Mouse (Mus musculus): Measurements from ENCODE around the gene Akt1s1. TPM values are rescaled to one million over a fixed set of nuclear protein-coding genes. Genes with fewer than 3 reads are reported as not detected.

The Akt1s1 gene
- polyA plus RNA-seq, 1 experiment from 2014 or later: 70.8 TPM

- no peak for TF ChIP-seq CTCF (IDR thresholded peaks at IDR 0.05; ENCODE audit: low read depth)
- TF ChIP-seq EP300 (optimal IDR thresholded peaks at IDR 0.05): no peak
- peak; percentile 62 for DNase-seq (ENCODE audit: low spot score)
- H3K36me3 ChIP-seq (ENCODE audit: control insufficient read depth, insufficient read depth, low read length): peaks cover 19% of the 10 kb centered on the region
- H3K27me3 ChIP-seq (ENCODE audit: control insufficient read depth, insufficient read depth, low read length): no peaks in the 10 kb centered on the region
- no peaks in the 10 kb centered on the region for H3K9me3 ChIP-seq (ENCODE audit: control insufficient read depth, low read length)
- no peak overlapping the region; the same call in 1 of the 2 replicates for H3K27ac ChIP-seq (replicated peaks)
- H3K9ac ChIP-seq (ENCODE audit: low read length): peak overlapping the region; percentile 53
- peak; percentile 47 for ATAC-seq (ENCODE audit: low FRiP score, low TSS enrichment)
- peak overlapping the region; percentile 20 for H3K4me3 ChIP-seq (ENCODE audit: low read depth, low read length)
- WGBS: 3% methylated on average over 57 of the region's 58 CpGs
- peak overlapping the region; percentile 57 for H3K4me2 ChIP-seq (replicated peaks; ENCODE audit: low read depth)
- peaks cover 7% of the 10 kb centered on the region; the same call in 1 of the 2 replicates for H3K4me1 ChIP-seq (replicated peaks; ENCODE audit: control insufficient read depth, insufficient read depth)
Measured at GRCm38 (mm10) chr7:44839491-44840191, 9.2 kb upstream of the Akt1s1 start.

- DNase-seq (ENCODE audit: low spot score) (no peak), ATAC-seq (ENCODE audit: low FRiP score, low TSS enrichment) (no peak)
- WGBS: 60% methylated on average over 14 of the region's 14 CpGs
- TF ChIP-seq EP300 (optimal IDR thresholded peaks at IDR 0.05) (no peak), CTCF (IDR thresholded peaks at IDR 0.05; ENCODE audit: low read depth) (no peak)
- no peak overlapping the region for H3K4me2 ChIP-seq (replicated peaks; ENCODE audit: low read depth)
- H3K4me3 ChIP-seq (ENCODE audit: low read depth, low read length): no peak overlapping the region
- no peaks in the 10 kb centered on the region for H3K27me3 ChIP-seq (ENCODE audit: control insufficient read depth, insufficient read depth, low read length)
- no peak overlapping the region for H3K27ac ChIP-seq (replicated peaks)
- no peak overlapping the region for H3K9ac ChIP-seq (ENCODE audit: low read length)
- peaks cover 27% of the 10 kb centered on the region for H3K36me3 ChIP-seq (ENCODE audit: control insufficient read depth, insufficient read depth, low read length)
- no peaks in the 10 kb centered on the region for H3K9me3 ChIP-seq (ENCODE audit: control insufficient read depth, low read length)
- peaks cover 7% of the 10 kb centered on the region; the same call in 1 of the 2 replicates for H3K4me1 ChIP-seq (replicated peaks; ENCODE audit: control insufficient read depth, insufficient read depth)
Measured at GRCm38 (mm10) chr7:44840426-44840825, 8.4 kb upstream of the Akt1s1 start.

DNA sequence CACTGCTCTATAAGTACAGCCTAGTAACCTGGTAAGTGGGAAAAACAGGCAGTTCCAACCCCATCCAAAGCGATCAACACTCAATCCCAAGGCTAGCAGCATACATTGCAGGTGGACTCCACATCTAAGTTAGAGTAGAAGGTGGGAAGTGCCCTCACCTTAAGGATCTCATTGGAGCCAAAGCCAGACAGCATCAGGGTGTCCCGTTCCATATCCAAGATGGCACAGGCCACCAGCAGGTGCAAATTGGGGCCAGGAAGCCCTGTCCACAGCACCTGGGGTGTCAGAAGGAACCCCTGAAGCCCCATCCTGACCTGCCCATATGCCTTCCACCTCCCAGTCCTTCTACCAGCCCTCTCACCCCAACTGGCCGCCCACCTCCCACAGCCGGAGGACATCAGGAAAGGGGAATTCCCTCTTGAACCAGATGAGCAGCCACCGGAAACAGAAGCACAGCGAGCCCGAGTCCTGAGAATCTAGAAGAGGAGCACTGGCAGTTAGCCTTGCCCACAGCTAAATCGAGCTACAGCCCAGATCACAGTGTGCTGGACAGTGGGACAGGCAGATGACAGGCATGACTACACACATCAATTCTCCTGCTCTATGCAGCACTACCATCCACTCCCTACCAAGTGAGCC lies 6.8 kb upstream of the Akt1s1 start:
- Histone ChIP-seq H3K27me3 (ENCODE audit: control insufficient read depth, insufficient read depth, low read length) (no peaks in the 10 kb centered on the region), H3K4me3 (ENCODE audit: low read depth, low read length) (no peak overlapping the region), H3K4me2 (replicated peaks; ENCODE audit: low read depth) (no peak overlapping the region), H3K9ac (ENCODE audit: low read length) (no peak overlapping the region), H3K9me3 (ENCODE audit: control insufficient read depth, low read length) (no peaks in the 10 kb centered on the region), H3K4me1 (replicated peaks; ENCODE audit: control insufficient read depth, insufficient read depth) (peaks cover 7% of the 10 kb centered on the region; the same call in 1 of the 2 replicates), H3K27ac (replicated peaks) (no peak overlapping the region), H3K36me3 (ENCODE audit: control insufficient read depth, insufficient read depth, low read length) (peaks cover 33% of the 10 kb centered on the region)
- DNase-seq (ENCODE audit: low spot score) (no peak), ATAC-seq (ENCODE audit: low FRiP score, low TSS enrichment) (no peak)
- 93% methylated on average over 8 of the region's 8 CpGs for WGBS
- no peak for TF ChIP-seq EP300 (optimal IDR thresholded peaks at IDR 0.05)
- no peak for TF ChIP-seq CTCF (IDR thresholded peaks at IDR 0.05; ENCODE audit: low read depth)

GRCm38 (mm10) chr7:44845006-44845405 lies 3.8 kb upstream of the Akt1s1 start:
- Histone ChIP-seq H3K4me2 (replicated peaks; ENCODE audit: low read depth) (no peak overlapping the region), H3K27me3 (ENCODE audit: control insufficient read depth, insufficient read depth, low read length) (no peaks in the 10 kb centered on the region), H3K4me3 (ENCODE audit: low read depth, low read length) (no peak overlapping the region), H3K4me1 (replicated peaks; ENCODE audit: control insufficient read depth, insufficient read depth) (peaks cover 2% of the 10 kb centered on the region; the same call in 1 of the 2 replicates), H3K9me3 (ENCODE audit: control insufficient read depth, low read length) (no peaks in the 10 kb centered on the region), H3K27ac (replicated peaks) (no peak overlapping the region), H3K36me3 (ENCODE audit: control insufficient read depth, insufficient read depth, low read length) (peaks cover 33% of the 10 kb centered on the region), H3K9ac (ENCODE audit: low read length) (no peak overlapping the region)
- TF ChIP-seq EP300 (optimal IDR thresholded peaks at IDR 0.05): no peak
- ATAC-seq (ENCODE audit: low FRiP score, low TSS enrichment) (no peak), DNase-seq (ENCODE audit: low spot score) (no peak)
- WGBS: 93% methylated on average over 10 of the region's 10 CpGs

DNA sequence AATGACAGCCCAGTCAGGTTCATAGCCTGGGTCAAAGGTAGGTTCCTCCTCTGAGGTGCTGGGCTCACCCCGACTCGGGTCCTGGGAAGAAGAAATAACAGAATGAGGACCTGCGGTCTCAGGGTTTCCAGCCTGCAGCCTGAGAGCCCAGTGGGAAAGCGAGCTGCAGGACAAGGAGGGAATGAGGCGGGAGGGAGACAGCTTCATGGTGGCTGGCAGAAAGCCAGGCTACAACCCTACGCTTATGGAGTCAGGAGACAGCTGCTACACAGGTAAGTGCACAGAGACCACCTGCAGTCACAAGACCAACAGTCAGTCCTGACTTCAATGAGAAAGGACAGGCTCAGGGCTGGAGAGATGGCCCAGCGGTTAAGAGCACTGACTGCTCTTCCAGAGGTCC lies 2.0 kb upstream of the Akt1s1 start:
- ATAC-seq (ENCODE audit: low FRiP score, low TSS enrichment) (no peak), DNase-seq (ENCODE audit: low spot score) (no peak)
- H3K4me1 ChIP-seq (replicated peaks; ENCODE audit: control insufficient read depth, insufficient read depth): peaks cover 9% of the 10 kb centered on the region
- 90% methylated on average over 7 of the region's 7 CpGs for WGBS
- H3K9me3 ChIP-seq (ENCODE audit: control insufficient read depth, low read length): no peaks in the 10 kb centered on the region
- H3K27ac ChIP-seq (replicated peaks): no peak overlapping the region
- H3K27me3 ChIP-seq (ENCODE audit: control insufficient read depth, insufficient read depth, low read length): no peaks in the 10 kb centered on the region
- H3K4me3 ChIP-seq (ENCODE audit: low read depth, low read length): no peak overlapping the region
- H3K36me3 ChIP-seq (ENCODE audit: control insufficient read depth, insufficient read depth, low read length): peaks cover 31% of the 10 kb centered on the region
- no peak for TF ChIP-seq CTCF (IDR thresholded peaks at IDR 0.05; ENCODE audit: low read depth)
- no peak for TF ChIP-seq EP300 (optimal IDR thresholded peaks at IDR 0.05)
- H3K9ac ChIP-seq (ENCODE audit: low read length): no peak overlapping the region
- H3K4me2 ChIP-seq (replicated peaks; ENCODE audit: low read depth): no peak overlapping the region

- TF ChIP-seq CTCF (IDR thresholded peaks at IDR 0.05; ENCODE audit: low read depth): no peak
- no peak for TF ChIP-seq EP300 (optimal IDR thresholded peaks at IDR 0.05)
- 44% methylated on average over 5 of the region's 5 CpGs for WGBS
- Histone ChIP-seq H3K4me3 (ENCODE audit: low read depth, low read length) (peak overlapping the region; percentile 81), H3K4me2 (replicated peaks; ENCODE audit: low read depth) (peak overlapping the region; percentile 50), H3K27ac (replicated peaks) (peak overlapping the region; percentile 98; the same call in 1 of the 2 replicates), H3K27me3 (ENCODE audit: control insufficient read depth, insufficient read depth, low read length) (no peaks in the 10 kb centered on the region), H3K9ac (ENCODE audit: low read length) (peak overlapping the region; percentile 61), H3K9me3 (ENCODE audit: control insufficient read depth, low read length) (no peaks in the 10 kb centered on the region), H3K4me1 (replicated peaks; ENCODE audit: control insufficient read depth, insufficient read depth) (peaks cover 9% of the 10 kb centered on the region), H3K36me3 (ENCODE audit: control insufficient read depth, insufficient read depth, low read length) (peaks cover 25% of the 10 kb centered on the region)
- no peak for DNase-seq (ENCODE audit: low spot score)
- no peak for ATAC-seq (ENCODE audit: low FRiP score, low TSS enrichment)
Measured at GRCm38 (mm10) chr7:44847772-44848171, 1.0 kb upstream of the Akt1s1 start.
